Mouse (Mus musculus): ENCODE measurements at regions not wholly inside any gene's neighbourhood (a gene's known extent, or its start where the extent isn't known, plus 50 kb on each side); places are given as distances from the start of the nearest gene placed in this dataset.

- intact Hi-C loops (cut with DNase I), result no loop called here
- DNase-seq (ENCODE audit: low spot score in 2 of 2), result no peak
These were observed 544.7 kb upstream of the Tbx3 start for GRCm38 (mm10) chr5:119125745-119126144.

- intact Hi-C loops (cut with DNase I), result no loop called here
- DNase-seq (ENCODE audit: low spot score in 2 of 2), result no peak
These were observed 540.3 kb upstream of the Tbx3 start for GRCm38 (mm10) chr5:119130176-119130575.

GRCm38 (mm10) chr5:119131461-119131860 is 539.0 kb upstream of the Tbx3 start:
- intact Hi-C loops (cut with DNase I), result no loop called here
- DNase-seq (ENCODE audit: low spot score in 2 of 2), result no peak

DNA sequence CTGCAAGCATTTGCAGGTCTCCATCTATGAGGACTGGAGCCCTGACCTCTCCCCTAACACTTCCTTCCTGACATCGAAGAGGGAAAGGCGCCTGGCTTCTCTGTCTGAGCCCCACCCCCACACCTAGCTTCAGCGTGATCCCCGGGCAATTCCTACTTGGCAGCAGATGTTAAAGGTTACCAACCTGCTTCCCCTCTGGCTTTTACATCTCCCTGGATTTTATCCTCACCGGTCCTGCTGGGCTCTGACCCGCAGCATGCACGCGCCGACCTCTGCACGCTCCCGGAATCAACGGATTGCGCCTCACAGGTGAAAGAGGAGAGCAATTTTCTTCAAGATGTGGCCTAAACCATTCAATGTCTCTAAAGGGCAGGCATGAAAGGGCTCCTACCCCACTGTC is 537.1 kb upstream of the Tbx3 start:
- intact Hi-C loops (cut with DNase I), result no loop called here
- no peak for DNase-seq (ENCODE audit: low spot score in 2 of 2)

DNA sequence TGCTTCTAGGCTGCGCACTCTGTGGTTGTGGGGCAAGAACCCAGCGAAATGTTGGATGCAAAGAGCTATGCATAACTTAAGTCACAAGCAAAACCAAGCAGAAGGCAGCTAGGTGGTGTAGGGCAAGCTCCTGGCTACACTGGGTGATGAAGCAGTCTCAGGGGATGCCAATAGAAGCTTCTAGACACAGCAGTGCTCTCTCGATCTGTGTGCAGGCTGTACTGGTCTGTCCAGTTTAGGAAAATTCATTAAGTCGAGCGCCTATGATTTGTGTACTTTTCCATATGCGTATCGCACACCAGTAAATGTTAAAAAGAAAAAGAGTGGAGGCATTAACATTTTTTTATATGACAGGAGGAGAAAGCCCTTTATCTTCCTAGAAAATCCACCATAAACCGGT is 533.6 kb upstream of the Tbx3 start:
- DNase-seq (ENCODE audit: low spot score in 2 of 2), result no peak
- intact Hi-C loops (cut with DNase I), result no loop called here

DNA sequence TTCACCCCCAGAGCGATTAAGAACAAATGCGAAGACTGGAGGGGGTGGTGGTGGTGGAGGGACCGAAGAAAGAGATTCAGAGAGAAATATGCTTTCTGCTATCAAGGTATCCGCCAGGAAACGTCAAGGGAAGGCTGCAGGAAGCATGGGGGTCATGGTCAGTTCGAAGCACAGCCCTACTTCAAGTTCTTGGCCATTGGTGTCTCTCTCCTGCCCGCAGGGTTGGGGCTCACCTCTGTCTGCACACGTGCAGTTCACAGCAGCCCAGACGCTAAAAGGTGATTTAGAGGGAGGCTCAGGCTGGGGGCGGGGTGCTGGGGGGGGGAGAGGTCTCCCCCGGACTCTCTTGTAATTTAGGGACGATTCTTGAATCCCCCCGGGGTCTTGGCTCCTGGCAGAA is 533.1 kb upstream of the Tbx3 start:
- intact Hi-C loops (cut with DNase I), result no loop called here
- DNase-seq (ENCODE audit: low spot score in 2 of 2), result no peak

GRCm38 (mm10) chr5:119137821-119138221 is 532.6 kb upstream of the Tbx3 start:
- no peak for DNase-seq (ENCODE audit: low spot score in 2 of 2)
- intact Hi-C loops (cut with DNase I), result no loop called here

DNA sequence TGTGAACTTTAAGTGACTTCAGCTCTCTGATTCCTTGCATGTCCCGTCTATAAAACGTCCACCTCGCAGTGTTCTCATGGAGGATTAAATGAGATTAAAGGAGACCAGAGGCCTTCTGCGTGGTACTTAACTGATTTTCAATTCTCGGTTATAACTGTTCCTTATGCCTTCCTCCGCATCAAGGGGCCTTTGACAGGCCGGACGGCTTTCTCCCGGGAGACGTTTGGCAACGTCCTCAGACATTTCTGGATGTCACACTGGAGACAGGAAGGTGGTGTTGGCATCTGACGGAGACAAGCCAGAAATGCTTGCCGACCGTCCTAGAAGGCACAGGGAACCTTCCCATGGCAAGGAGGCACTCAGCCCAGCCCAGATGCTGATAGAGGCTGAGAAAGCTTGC is 532.2 kb upstream of the Tbx3 start:
- intact Hi-C loops (cut with DNase I), result no loop called here
- no peak for DNase-seq (ENCODE audit: low spot score in 2 of 2)

DNA sequence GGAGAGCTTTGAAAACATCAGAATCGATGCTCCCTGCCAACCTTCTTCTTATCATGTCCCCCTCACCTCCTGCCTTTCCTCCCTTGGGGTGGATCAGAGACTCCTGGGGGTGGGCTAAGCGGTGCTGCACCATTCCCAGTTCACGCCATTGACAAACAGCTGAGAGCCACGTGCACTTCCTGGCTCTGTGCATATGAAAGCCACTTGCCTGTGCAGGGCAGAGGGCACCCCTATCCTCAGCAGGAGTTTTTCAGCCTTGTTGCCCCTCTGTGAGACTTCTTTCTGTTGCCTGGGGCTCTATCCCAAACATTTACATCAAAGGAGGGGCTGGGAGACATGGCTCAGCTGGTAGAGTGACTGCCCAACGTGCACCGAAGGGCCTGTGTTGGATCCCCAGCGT is 531.1 kb upstream of the Tbx3 start:
- no peak for DNase-seq (ENCODE audit: low spot score in 2 of 2)
- intact Hi-C loops (cut with DNase I), result no loop called here

DNA sequence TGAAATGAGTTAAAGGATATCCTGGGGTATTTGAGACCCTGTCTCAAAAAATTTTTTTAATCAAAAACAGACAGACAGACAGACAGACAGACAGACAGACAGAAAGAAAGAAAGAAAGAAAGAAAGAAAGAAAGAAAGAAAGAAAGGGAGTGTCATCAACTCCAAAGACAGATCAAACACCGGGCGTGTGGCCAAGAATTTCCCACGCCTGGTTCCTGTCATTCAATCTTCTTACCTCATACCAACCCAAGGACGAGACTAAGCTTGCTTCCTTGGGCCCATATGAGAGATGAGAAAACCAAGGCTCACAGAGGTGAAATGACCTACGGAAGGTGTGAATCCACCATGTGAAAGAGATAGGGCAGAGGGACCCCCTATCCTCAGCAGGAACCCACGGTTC is 530.7 kb upstream of the Tbx3 start:
- intact Hi-C loops (cut with DNase I), result no loop called here
- no peak for DNase-seq (ENCODE audit: low spot score in 2 of 2)

GRCm38 (mm10) chr5:119143411-119143810 is 527.1 kb upstream of the Tbx3 start:
- intact Hi-C loops (cut with DNase I), result no loop called here
- DNase-seq (ENCODE audit: low spot score in 2 of 2), result no peak

- intact Hi-C loops (cut with DNase I), result no loop called here
- DNase-seq (ENCODE audit: low spot score in 2 of 2), result no peak
These were observed 520.9 kb upstream of the Tbx3 start for GRCm38 (mm10) chr5:119149389-119150185.

GRCm38 (mm10) chr5:119153086-119153485 is 517.4 kb upstream of the Tbx3 start:
- intact Hi-C loops (cut with DNase I), result no loop called here
- DNase-seq (ENCODE audit: low spot score in 2 of 2), result no peak

DNA sequence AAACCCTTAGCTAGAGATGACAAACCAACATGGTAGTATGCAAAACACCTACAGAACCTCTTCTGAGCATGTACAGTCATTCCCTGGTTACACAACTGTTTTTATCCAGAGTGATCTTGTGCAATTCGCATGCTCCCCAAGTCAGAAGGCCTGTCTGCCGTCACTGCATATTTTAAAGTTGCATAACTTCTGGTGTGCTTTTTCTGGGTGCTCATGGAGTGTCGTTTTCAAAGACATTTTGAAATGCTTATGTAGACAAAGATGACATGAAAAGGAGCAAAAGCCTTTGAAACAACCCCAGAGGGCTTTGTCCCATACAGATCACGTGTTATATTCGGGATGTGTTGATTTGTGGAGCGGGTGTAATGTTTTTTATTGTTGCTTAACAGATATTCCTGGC is 513.8 kb upstream of the Tbx3 start:
- intact Hi-C loops (cut with DNase I), result no loop called here
- no peak for DNase-seq (ENCODE audit: low spot score in 2 of 2)

- intact Hi-C loops (cut with DNase I), result no loop called here
- DNase-seq (ENCODE audit: low spot score in 2 of 2), result no peak
These were observed 512.3 kb upstream of the Tbx3 start for GRCm38 (mm10) chr5:119158171-119158570.

DNA sequence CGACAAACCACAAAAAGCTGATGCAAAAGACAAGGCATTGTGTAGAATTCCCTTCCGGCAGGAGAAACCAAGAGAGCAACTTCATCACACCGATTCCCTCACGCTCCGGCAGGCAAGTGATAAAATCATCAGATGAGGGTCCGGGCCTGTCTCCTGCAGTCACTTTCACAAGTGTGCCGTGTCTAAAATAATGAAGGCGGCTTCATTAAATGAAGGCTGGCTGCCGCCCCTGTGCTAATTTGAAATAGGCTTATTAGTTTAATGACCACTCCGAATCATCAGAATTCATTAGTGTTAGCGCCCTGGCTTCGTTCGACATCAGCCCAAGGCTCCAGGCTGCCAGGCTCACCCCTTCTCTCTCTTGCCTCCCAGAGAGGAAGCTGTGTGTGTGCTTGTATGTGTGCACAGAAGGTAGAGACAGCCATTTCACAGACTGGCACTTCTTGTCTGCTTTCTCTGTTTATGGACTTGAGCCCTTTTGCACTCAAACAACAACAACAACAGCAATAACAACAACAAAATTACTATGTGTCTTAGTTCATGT is 508.3 kb upstream of the Tbx3 start:
- intact Hi-C loops (cut with DNase I), result no loop called here
- no peak for DNase-seq (ENCODE audit: low spot score in 2 of 2)

DNA sequence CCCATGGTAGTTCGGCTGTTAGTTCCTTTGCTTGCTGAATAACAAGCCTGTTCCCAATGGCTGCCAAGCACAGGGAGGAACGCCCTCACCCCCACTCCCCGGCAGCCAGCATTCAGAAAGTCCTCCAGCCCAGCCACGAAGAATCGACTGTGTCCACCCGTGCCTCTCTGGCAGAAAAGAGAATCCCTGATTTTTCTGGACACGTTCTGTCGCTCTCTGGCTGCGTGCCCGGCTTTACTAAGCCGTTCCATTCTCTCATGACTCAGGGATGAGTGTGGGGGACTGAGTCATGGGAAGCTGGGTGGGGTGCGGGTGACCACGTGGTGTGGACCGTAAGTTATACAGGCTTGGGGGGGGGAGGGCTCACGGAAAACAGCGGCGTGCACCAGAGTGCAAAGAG is 502.8 kb upstream of the Tbx3 start:
- peak; percentile 74 to 95 for DNase-seq (ENCODE audit: low spot score in 2 of 2)
- intact Hi-C loops (cut with DNase I), result loop anchor here (5.0 kb wide), 1 partner anchor 80 kb away; no protein-coding TSS in a partner anchor

DNA sequence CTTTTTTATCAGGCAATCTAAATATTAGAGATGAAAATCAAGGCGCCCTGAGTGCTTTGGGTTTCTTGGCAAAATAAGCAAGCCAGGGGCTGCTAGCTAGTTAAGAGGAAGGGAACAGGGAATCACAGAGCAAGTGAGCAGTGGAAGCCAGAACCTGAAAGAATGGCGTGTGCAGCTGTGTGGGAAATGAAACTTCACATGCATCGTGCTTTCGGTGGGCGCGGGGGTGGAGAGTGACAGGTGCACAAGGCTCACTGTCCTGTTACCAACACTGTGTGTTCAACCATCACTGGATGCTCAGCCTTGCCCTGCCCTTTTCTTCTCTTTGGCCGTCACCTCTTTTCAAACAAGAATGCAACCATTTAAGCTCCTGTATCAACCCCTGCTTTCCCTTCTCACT is 501.2 kb upstream of the Tbx3 start:
- DNase-seq (ENCODE audit: low spot score in 2 of 2), result no peak
- intact Hi-C loops (cut with DNase I), result loop anchor here (5.0 kb wide), 1 partner anchor 78 kb away; no protein-coding TSS in a partner anchor

DNA sequence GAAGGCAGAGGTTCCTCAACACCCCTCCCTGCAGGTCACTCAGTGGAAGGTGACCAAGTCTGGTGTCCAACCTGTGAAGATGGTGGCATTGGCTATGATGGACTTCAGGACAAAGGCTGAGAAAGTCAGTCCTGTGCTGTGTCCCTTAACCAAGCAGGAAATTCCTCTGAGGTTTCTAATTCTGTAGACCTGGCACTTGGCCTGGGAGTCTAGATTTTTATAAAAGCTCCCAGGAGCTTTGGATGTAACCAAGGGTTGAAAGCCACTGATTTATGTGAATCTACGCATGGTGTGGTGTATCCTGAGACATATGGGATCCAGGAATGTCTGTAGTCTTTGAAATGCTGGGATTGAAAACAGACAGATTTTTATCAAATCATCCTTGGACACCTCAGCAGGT is 498.8 kb upstream of the Tbx3 start:
- intact Hi-C loops (cut with DNase I), result no loop called here
- DNase-seq (ENCODE audit: low spot score in 2 of 2), result no peak

DNA sequence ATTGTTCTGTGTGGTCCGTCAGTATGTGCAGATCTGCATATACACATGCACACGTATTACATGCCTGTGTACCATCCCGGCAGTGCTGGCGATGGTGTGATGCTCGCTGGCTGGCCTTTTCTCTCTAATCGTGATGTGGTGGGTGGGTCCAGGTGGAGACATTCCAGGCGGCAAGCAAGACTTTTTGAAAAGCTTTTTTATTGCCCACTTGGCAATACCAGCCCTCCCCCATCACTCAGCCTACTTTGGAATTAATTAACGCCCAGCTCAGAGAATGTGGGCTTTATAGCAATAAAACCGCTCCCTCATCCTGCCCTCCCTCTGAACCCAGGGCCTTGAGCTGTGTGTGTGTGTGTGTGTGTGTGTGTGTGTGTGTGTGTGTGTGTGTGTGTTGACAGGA is 491.7 kb upstream of the Tbx3 start:
- DNase-seq (ENCODE audit: low spot score in 2 of 2), result no peak
- intact Hi-C loops (cut with DNase I), result no loop called here

GRCm38 (mm10) chr5:119183545-119184047 is 486.9 kb upstream of the Tbx3 start:
- no peak for DNase-seq (ENCODE audit: low spot score in 2 of 2)
- intact Hi-C loops (cut with DNase I), result no loop called here

Data from left cerebral cortex, postnatal 25 days (tissue).